Mouse (Mus musculus): ENCODE results near the gene Gcc1. TPM values are rescaled to one million over a fixed set of nuclear protein-coding genes. Genes with fewer than 3 reads are reported as not detected.

Gcc1 gene
- polyA plus RNA-seq, 2 experiments from 2014 or later, result 5.9 to 8.0 TPM

- ATAC-seq, result peak; percentile 95
Observed at GRCm38 (mm10) chr6:28421469-28422000, 6.7 kb downstream of the Gcc1 start.

- ATAC-seq, result no peak
Observed at GRCm38 (mm10) chr6:28420865-28421264, 7.3 kb downstream of the Gcc1 start.

- no peak for ATAC-seq
Observed at GRCm38 (mm10) chr6:28420361-28420760, 7.8 kb downstream of the Gcc1 start.

GRCm38 (mm10) chr6:28419673-28420072, 8.5 kb downstream of the Gcc1 start:
- no peak for ATAC-seq

DNA sequence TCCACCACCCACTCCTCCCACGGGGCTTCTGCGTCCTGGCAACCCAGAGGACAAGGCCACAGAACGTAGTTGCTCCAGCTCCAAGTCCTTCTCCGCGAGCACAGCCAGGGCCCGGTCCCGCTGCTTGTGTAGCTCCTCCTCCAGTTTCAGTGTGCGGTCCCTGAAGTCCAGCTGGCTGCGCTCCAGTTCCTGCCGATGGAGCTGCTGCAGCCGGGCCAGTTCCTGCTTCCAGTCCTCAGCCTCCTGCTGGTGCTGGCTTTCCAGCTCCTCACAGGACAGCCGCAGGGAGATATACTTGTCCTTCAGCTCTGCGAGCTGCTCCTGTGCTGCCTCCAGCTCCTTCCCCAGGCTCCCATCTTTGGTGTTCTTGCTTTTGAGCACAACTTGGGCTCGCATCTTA, 9.7 kb downstream of the Gcc1 start:
- no peak for ATAC-seq

GRCm38 (mm10) chr6:28416981-28417380, 11.2 kb downstream of the Gcc1 start:
- no peak for ATAC-seq

DNA sequence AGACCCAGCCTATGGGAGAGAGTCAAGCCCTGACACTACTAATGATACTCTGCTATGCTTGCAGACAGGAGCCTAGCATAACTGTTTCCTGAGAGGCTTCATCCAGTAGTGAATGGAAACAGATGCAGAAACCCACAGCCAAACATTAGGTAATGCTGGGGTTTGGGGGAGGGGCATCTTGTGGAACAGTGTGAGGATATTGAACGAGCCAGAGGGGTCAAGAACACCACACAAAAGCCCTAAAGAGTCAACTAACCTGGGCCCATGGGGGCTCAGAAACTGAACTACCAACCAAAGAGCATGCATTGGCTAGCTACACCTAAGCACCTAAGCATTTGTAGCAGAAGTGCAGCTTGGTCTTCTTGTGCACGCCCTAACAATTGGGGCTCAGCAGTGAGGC, 17.0 kb downstream of the Gcc1 start:
- no peak for ATAC-seq

GRCm38 (mm10) chr6:28410053-28410452, 18.1 kb downstream of the Gcc1 start:
- ATAC-seq, result peak; percentile 65

DNA sequence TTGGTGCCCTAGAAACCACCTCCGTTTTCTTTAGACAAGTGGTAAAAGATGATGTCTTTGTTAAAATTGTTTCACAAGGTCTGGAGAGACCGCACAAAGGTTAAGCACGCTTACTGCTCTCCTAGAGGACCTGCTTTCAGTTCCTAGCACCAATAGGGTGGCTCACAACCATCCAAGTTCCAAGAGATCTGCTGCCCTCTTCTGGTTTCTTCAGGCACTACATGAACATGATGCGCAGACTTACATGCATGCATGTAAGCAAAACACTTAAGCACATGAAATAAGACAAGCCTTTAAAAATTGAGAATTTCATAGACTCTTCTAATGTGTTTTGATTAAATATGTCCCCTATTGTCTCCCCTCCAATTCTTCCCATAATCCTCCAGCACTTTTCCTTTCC, 28.4 kb downstream of the Gcc1 start:
- ATAC-seq, result no peak

- no peak for ATAC-seq
Observed at GRCm38 (mm10) chr6:28398726-28399125, 29.5 kb downstream of the Gcc1 start.

GRCm38 (mm10) chr6:28397681-28398203, 30.4 kb downstream of the Gcc1 start, which contains the start of gene Zfp800:
Gene Zfp800, minus strand, starts transcription at chr6:28398005.
- ATAC-seq, result peak; percentile 46

DNA sequence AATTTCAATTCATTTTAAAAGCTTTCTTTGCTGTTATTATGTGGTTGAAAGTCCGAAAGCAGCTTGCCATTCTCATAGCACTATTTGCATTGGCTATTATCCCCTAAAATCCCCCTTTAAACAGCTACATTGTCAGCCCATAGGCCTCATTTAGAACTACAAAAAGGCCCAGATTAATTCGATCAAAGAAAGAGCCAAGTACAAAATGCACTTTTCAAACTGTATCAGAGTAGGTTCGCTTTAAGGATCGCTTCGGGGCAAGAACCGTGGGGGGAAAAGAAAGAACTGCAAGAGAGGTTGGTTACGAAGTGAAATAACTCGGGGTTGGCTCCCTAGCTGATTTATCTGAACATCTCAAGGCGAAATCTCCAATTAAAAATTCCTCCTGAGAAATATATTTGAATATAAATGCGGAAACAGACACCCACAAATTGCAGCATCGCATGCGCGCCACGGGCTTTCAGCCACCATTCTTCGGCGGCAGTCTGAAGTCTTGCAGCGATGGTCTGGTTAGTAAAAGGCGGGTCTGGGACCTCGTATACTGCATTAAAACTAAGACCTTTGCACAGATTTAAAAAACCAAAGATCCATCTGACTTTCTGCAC, 31.2 kb downstream of the Gcc1 start:
- ATAC-seq, result no peak

GRCm38 (mm10) chr6:28396051-28396852, 31.9 kb downstream of the Gcc1 start:
- no peak for ATAC-seq

GRCm38 (mm10) chr6:28389038-28389437, 39.2 kb downstream of the Gcc1 start:
- ATAC-seq, result no peak

- peak; percentile 81 for ATAC-seq
Observed at GRCm38 (mm10) chr6:28385169-28385568, 43.0 kb downstream of the Gcc1 start.

GRCm38 (mm10) chr6:28381983-28382382, 46.2 kb downstream of the Gcc1 start:
- ATAC-seq, result no peak

GRCm38 (mm10) chr6:28369966-28370683, 58.1 kb downstream of the Gcc1 start:
- no peak for ATAC-seq

DNA sequence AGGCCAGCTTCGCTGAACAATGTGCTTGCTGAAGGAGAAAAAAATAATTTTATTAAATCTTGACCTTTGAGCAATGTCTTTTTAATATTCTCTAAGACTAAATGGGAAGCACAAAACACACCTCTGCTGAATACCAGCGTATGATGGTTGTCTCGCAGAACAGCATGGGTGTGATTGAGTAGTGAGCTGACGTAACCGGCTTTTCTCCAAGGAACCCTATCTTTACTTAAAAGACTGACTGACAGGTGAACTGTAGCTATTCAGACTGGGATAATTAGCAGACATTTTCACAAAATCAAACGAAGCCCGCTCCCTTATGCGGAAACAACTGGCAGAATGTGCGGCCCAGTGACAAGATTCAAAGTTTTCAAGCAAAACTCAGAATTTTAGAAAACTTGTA, 60.6 kb downstream of the Gcc1 start:
- ATAC-seq, result no peak

Other genes with a start within 250 kb of the Gcc1 start
- gene Zfp800, start 30.4 kb downstream of the Gcc1 start, polyA plus RNA-seq (2017; shearing (Covaris generic)), result 10 to 100 TPM; 25.2 to 29.9 TPM
- gene Arf5, start 4.8 kb downstream of the Gcc1 start, polyA plus RNA-seq (2017; shearing (Covaris generic)), result 10 to 100 TPM; 57.7 to 57.8 TPM
- gene Fscn3, start 601 bp downstream of the Gcc1 start, polyA plus RNA-seq (2017; shearing (Covaris generic)), result not detected
- gene Pax4, start 21.0 kb upstream of the Gcc1 start, polyA plus RNA-seq (2017; shearing (Covaris generic)), result not detected
- 10 to 100 TPM; 48.2 to 54.6 TPM for gene Snd1, start 46.7 kb upstream of the Gcc1 start, polyA plus RNA-seq (2017; shearing (Covaris generic))